Mouse (Mus musculus) heart, embryonic 11.5 days (tissue): Measurements from ENCODE around the gene Ube2e1. TPM values are rescaled to one million over a fixed set of nuclear protein-coding genes. Genes with fewer than 3 reads are reported as not detected.

Experiments used
- ATAC-seq: fragments of 200-750 bp; cut with Nextera tagmentation; replicated peaks from 2 replicates; pipeline ENCODE4 v1.8.0; 2017; ENCODE audit warnings: moderate library complexity; ENCODE audit not compliant: insufficient number of reproducible peaks, low FRiP score, low TSS enrichment
- H3K27ac ChIP-seq: fragments of 300-500 bp; sonication (generic); 2 replicates; pipeline ENCODE4 v1.5.1; 2014; ENCODE audit warnings: mild to moderate bottlenecking, low read depth, low read length
- H3K27me3 ChIP-seq: fragments of 300-500 bp; sonication (generic); 2 replicates; pipeline ENCODE4 v1.6.1; 2014; ENCODE audit warnings: mild to moderate bottlenecking, low read length, mixed read lengths; ENCODE audit not compliant: control insufficient read depth, insufficient read depth
- H3K36me3 ChIP-seq: fragments of 300-500 bp; sonication (generic); 2 replicates; pipeline ENCODE4 v1.6.1; 2014; ENCODE audit warnings: mild to moderate bottlenecking, low read length, moderate library complexity, mixed read lengths; ENCODE audit not compliant: control insufficient read depth, insufficient read depth
- H3K4me1 ChIP-seq: fragments of 300-500 bp; sonication (generic); 2 replicates; pipeline ENCODE4 v1.6.1; 2014; ENCODE audit warnings: low read length; ENCODE audit not compliant: control insufficient read depth, insufficient read depth
- H3K4me2 ChIP-seq: fragments of 300-500 bp; sonication (generic); 2 replicates; pipeline ENCODE4 v1.6.1; 2014; ENCODE audit warnings: mild to moderate bottlenecking, moderate library complexity
- H3K4me3 ChIP-seq: fragments of 300-500 bp; sonication (generic); 2 replicates; pipeline ENCODE4 v1.5.1; 2014; ENCODE audit warnings: low read depth, low read length
- H3K9ac ChIP-seq: fragments of 300-500 bp; sonication (generic); 2 replicates; pipeline ENCODE4 v1.6.1; 2014; ENCODE audit warnings: mild to moderate bottlenecking, low read depth, low read length, moderate library complexity
- H3K9me3 ChIP-seq: fragments of 300-500 bp; sonication (generic); replicated peaks from 2 replicates; pipeline ENCODE4 v1.6.1; 2016; ENCODE audit warnings: low read length; ENCODE audit not compliant: control insufficient read depth
- WGBS: fragments of 180-500 bp; shearing (Covaris S2); extraction: QIAGEN DNeasy Blood & Tissue Kit; methylation state at CpG from one replicate; pipeline ENCODE4 v1.1.7; 2014; ENCODE audit not compliant: insufficient replicate concordance; 5-methylcytosine and 5-hydroxymethylcytosine counted together
- polyA plus RNA-seq: library from polyadenylated mRNA; unstranded; fragments of >200 nt; fragmentation: Nextera tagmentation; extraction: Ambion mirVana; gene quantifications from 2 replicates; pipeline ENCODE4 v1.2.1, GENCODE M21; 2014

The Ube2e1 gene
- polyA plus RNA-seq, 1 experiment from 2014 or later, result 27.5 TPM

GRCm38 (mm10) chr14:18364321-18364720, 32.7 kb upstream of the Ube2e1 start:
- Histone ChIP-seq H3K4me1 (peaks cover 4% of the 10 kb centered on the region; the same call in 1 of the 2 replicates), H3K4me3 (no peak overlapping the region), H3K9me3 (no peaks in the 10 kb centered on the region), H3K27me3 (no peaks in the 10 kb centered on the region), H3K36me3 (no peaks in the 10 kb centered on the region), H3K27ac (no peak overlapping the region), H3K9ac (no peak overlapping the region), H3K4me2 (no peak overlapping the region)
- 64% methylated on average over 3 of the region's 3 CpGs for whole genome bisulfite sequencing
- no peak for ATAC-seq

- H3K4me3 ChIP-seq, result no peak overlapping the region
- H3K36me3 ChIP-seq, result no peaks in the 10 kb centered on the region
- H3K4me1 ChIP-seq, result peaks cover 8% of the 10 kb centered on the region
- H3K27ac ChIP-seq, result no peak overlapping the region
- no peaks in the 10 kb centered on the region for H3K9me3 ChIP-seq
- WGBS, result 65% methylated on average over 2 of the region's 2 CpGs
- no peak for ATAC-seq
- H3K9ac ChIP-seq, result no peak overlapping the region
- no peaks in the 10 kb centered on the region for H3K27me3 ChIP-seq
- no peak overlapping the region for H3K4me2 ChIP-seq
Observed at GRCm38 (mm10) chr14:18356442-18356841, 24.8 kb upstream of the Ube2e1 start.

- Histone ChIP-seq H3K4me2 (no peak overlapping the region), H3K4me3 (no peak overlapping the region), H3K36me3 (no peaks in the 10 kb centered on the region), H3K4me1 (peaks cover 8% of the 10 kb centered on the region), H3K9me3 (no peaks in the 10 kb centered on the region), H3K27me3 (no peaks in the 10 kb centered on the region), H3K9ac (no peak overlapping the region), H3K27ac (no peak overlapping the region)
- ATAC-seq, result no peak
- 45% methylated on average over 6 of the region's 6 CpGs for WGBS
Observed at GRCm38 (mm10) chr14:18355514-18356190, 24.0 kb upstream of the Ube2e1 start.

GRCm38 (mm10) chr14:18353525-18353924, 21.9 kb upstream of the Ube2e1 start:
- Histone ChIP-seq H3K9me3 (no peaks in the 10 kb centered on the region), H3K4me2 (no peak overlapping the region), H3K9ac (no peak overlapping the region), H3K36me3 (no peaks in the 10 kb centered on the region), H3K27ac (no peak overlapping the region), H3K4me3 (no peak overlapping the region), H3K4me1 (peaks cover 8% of the 10 kb centered on the region), H3K27me3 (no peaks in the 10 kb centered on the region)
- 64% methylated on average over 3 of the region's 3 CpGs for WGBS
- ATAC-seq, result no peak

- no peak overlapping the region for H3K4me2 ChIP-seq
- 78% methylated on average over 3 of the region's 3 CpGs for WGBS
- H3K27ac ChIP-seq, result no peak overlapping the region
- no peak overlapping the region for H3K9ac ChIP-seq
- no peaks in the 10 kb centered on the region for H3K27me3 ChIP-seq
- H3K36me3 ChIP-seq, result no peaks in the 10 kb centered on the region
- no peak for ATAC-seq
- H3K4me1 ChIP-seq, result peaks cover 8% of the 10 kb centered on the region
- H3K9me3 ChIP-seq, result no peaks in the 10 kb centered on the region
- no peak overlapping the region for H3K4me3 ChIP-seq
Observed at GRCm38 (mm10) chr14:18352934-18353333, 21.3 kb upstream of the Ube2e1 start.

GRCm38 (mm10) chr14:18350680-18351079, 19.0 kb upstream of the Ube2e1 start:
- no peak for ATAC-seq
- no peak overlapping the region for H3K9ac ChIP-seq
- no peaks in the 10 kb centered on the region for H3K4me1 ChIP-seq
- no peak overlapping the region for H3K27ac ChIP-seq
- no peak overlapping the region for H3K4me2 ChIP-seq
- no peaks in the 10 kb centered on the region for H3K27me3 ChIP-seq
- no peaks in the 10 kb centered on the region for H3K9me3 ChIP-seq
- H3K36me3 ChIP-seq, result no peaks in the 10 kb centered on the region
- WGBS, result 81% methylated on average over 1 of the region's 1 CpGs
- no peak overlapping the region for H3K4me3 ChIP-seq

GRCm38 (mm10) chr14:18349871-18350270, 18.2 kb upstream of the Ube2e1 start:
- H3K9me3 ChIP-seq, result no peaks in the 10 kb centered on the region
- H3K4me1 ChIP-seq, result no peaks in the 10 kb centered on the region
- no peak overlapping the region for H3K9ac ChIP-seq
- WGBS, result 58% methylated on average over 5 of the region's 5 CpGs
- H3K36me3 ChIP-seq, result no peaks in the 10 kb centered on the region
- no peak overlapping the region for H3K4me3 ChIP-seq
- H3K27ac ChIP-seq, result no peak overlapping the region
- ATAC-seq, result no peak
- no peak overlapping the region for H3K4me2 ChIP-seq
- no peaks in the 10 kb centered on the region for H3K27me3 ChIP-seq

GRCm38 (mm10) chr14:18343589-18343988, 11.9 kb upstream of the Ube2e1 start:
- no peak overlapping the region for H3K27ac ChIP-seq
- H3K4me2 ChIP-seq, result no peak overlapping the region
- no peaks in the 10 kb centered on the region for H3K4me1 ChIP-seq
- whole genome bisulfite sequencing, result 52% methylated on average over 4 of the region's 4 CpGs
- no peaks in the 10 kb centered on the region for H3K36me3 ChIP-seq
- H3K4me3 ChIP-seq, result no peak overlapping the region
- H3K27me3 ChIP-seq, result no peaks in the 10 kb centered on the region
- H3K9me3 ChIP-seq, result no peaks in the 10 kb centered on the region
- H3K9ac ChIP-seq, result no peak overlapping the region
- ATAC-seq, result no peak

- no peaks in the 10 kb centered on the region for H3K36me3 ChIP-seq
- H3K9me3 ChIP-seq, result no peaks in the 10 kb centered on the region
- H3K27me3 ChIP-seq, result no peaks in the 10 kb centered on the region
- no peak overlapping the region for H3K9ac ChIP-seq
- no peak overlapping the region for H3K27ac ChIP-seq
- H3K4me3 ChIP-seq, result no peak overlapping the region
- ATAC-seq, result no peak
- no peak overlapping the region for H3K4me2 ChIP-seq
- H3K4me1 ChIP-seq, result no peaks in the 10 kb centered on the region
- WGBS, result 74% methylated on average over 2 of the region's 2 CpGs
Observed at GRCm38 (mm10) chr14:18342749-18343148, 11.1 kb upstream of the Ube2e1 start.
